Mouse (Mus musculus): ENCODE results near the gene Cryzl1. TPM values are rescaled to one million over a fixed set of nuclear protein-coding genes. Genes with fewer than 3 reads are reported as not detected.
A peak's percentile ranks its signal among the peaks of the same experiment; 100 is the strongest.

Gene Cryzl1
- polyA plus RNA-seq, 1 experiment, result 30.9 TPM

GRCm38 (mm10) chr16:91740184-91740917, 11.6 kb upstream of the Cryzl1 start:
- DNase-seq (ENCODE audit: low read depth), result no peak

GRCm38 (mm10) chr16:91738505-91738904, 9.7 kb upstream of the Cryzl1 start:
- DNase-seq (ENCODE audit: low read depth), result no peak

GRCm38 (mm10) chr16:91736046-91736816, 7.5 kb upstream of the Cryzl1 start:
- no peak for DNase-seq (ENCODE audit: low read depth)

GRCm38 (mm10) chr16:91734771-91735170, 6.0 kb upstream of the Cryzl1 start:
- no peak for DNase-seq (ENCODE audit: low read depth)

- DNase-seq (ENCODE audit: low read depth), result no peak
These were observed 4.0 kb upstream of the Cryzl1 start for GRCm38 (mm10) chr16:91732816-91733215.

- no peak for DNase-seq (ENCODE audit: low read depth)
These were observed 1.7 kb upstream of the Cryzl1 start for GRCm38 (mm10) chr16:91730446-91730845.

GRCm38 (mm10) chr16:91729821-91730441, 1.2 kb upstream of the Cryzl1 start:
- no peak for DNase-seq (ENCODE audit: low read depth)

- DNase-seq (ENCODE audit: low read depth), result no peak
These were observed 299 bp upstream of the Cryzl1 start, which contains the start of gene Itsn1 for GRCm38 (mm10) chr16:91729066-91729482. Gene Itsn1, plus strand, starts transcription at chr16:91729281.

GRCm38 (mm10) chr16:91727433-91727832, 1.3 kb downstream of the Cryzl1 start:
- peak; percentile 55 for DNase-seq (ENCODE audit: low read depth)

- DNase-seq (ENCODE audit: low read depth), result no peak
These were observed 4.5 kb downstream of the Cryzl1 start for GRCm38 (mm10) chr16:91724247-91724646.

- DNase-seq (ENCODE audit: low read depth), result no peak
These were observed 11.4 kb downstream of the Cryzl1 start for GRCm38 (mm10) chr16:91717399-91717798.

- DNase-seq (ENCODE audit: low read depth), result no peak
These were observed 11.8 kb downstream of the Cryzl1 start for GRCm38 (mm10) chr16:91716927-91717349.

- no peak for DNase-seq (ENCODE audit: low read depth)
These were observed 18.5 kb downstream of the Cryzl1 start for GRCm38 (mm10) chr16:91710241-91710640.

- DNase-seq (ENCODE audit: low read depth), result no peak
These were observed 24.0 kb downstream of the Cryzl1 start for GRCm38 (mm10) chr16:91704603-91705340.

GRCm38 (mm10) chr16:91702771-91703188, 26.0 kb downstream of the Cryzl1 start:
- DNase-seq (ENCODE audit: low read depth), result no peak

GRCm38 (mm10) chr16:91701908-91702307, 26.9 kb downstream of the Cryzl1 start:
- DNase-seq (ENCODE audit: low read depth), result no peak

- DNase-seq (ENCODE audit: low read depth), result no peak
These were observed 29.8 kb downstream of the Cryzl1 start for GRCm38 (mm10) chr16:91698995-91699394.

- no peak for DNase-seq (ENCODE audit: low read depth)
These were observed 33.5 kb downstream of the Cryzl1 start for GRCm38 (mm10) chr16:91695108-91695755.

- no peak for DNase-seq (ENCODE audit: low read depth)
These were observed 34.2 kb downstream of the Cryzl1 start for GRCm38 (mm10) chr16:91694455-91695084.

- DNase-seq (ENCODE audit: low read depth), result no peak
These were observed 39.0 kb downstream of the Cryzl1 start for GRCm38 (mm10) chr16:91689791-91690190.

Measured in gonadal fat pad, adult 2 months (tissue).